Mouse (Mus musculus): ENCODE measurements around the gene Scaf8. TPM values are rescaled to one million over a fixed set of nuclear protein-coding genes. Genes with fewer than 3 reads are reported as not detected.

The Scaf8 gene
- polyA plus RNA-seq, 1 experiment = 15.4 TPM

DNA sequence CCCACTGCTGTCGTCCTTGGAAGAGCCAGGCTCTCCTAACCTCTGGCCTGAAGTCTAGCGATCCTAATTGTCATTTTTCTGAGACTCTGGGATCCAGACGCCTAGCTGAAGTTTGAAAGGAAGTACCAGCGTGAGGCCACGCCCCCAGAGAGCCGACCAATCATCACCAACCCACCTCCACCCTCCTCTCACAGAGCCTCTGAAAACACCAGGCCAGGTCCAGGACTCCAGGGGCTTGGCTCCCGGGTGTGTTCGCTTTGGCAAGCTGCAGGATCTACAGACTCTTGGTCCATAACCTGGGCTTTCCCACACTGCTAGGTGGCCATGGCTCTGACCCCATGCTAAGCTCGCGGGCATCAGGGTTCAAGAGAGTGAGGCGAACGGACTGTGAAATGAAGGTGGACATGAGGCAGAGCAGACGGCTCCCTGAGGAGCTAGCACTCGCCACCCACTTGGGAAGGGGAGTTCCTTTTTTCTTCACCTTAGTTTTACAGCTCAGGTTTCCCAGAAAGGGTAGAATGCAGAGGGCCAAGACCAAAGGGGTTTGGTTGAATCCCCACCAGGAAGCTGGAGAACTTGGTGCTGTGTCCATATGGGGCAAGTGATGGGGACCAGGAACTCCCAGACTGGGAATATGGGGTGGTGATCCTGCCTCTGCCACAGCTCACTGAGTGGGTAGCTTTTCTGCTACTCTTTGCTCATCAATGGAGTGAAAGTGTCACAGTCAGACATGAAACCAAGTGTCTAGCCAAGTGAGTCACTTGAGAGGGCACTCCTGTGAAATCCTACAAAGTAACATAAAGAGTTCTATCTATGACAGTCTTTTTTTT, 12.2 kb upstream of the Scaf8 start:
- Histone ChIP-seq H3ac (ENCODE audit: control insufficient read depth, insufficient read length) (no peak overlapping the region), H3K4me2 (ENCODE audit: low read depth) (peak overlapping the region; percentile 27), H3K36me3 (ENCODE audit: control insufficient read depth, insufficient read depth) (no peaks in the 10 kb centered on the region), H3K4me3 (no peak overlapping the region), H3K79me2 (ENCODE audit: control insufficient read depth, insufficient read depth) (no peaks in the 10 kb centered on the region), H3K27me3 (ENCODE audit: control insufficient read depth, insufficient read depth, insufficient read length) (no peaks in the 10 kb centered on the region)
- TF ChIP-seq MYOD1 (IDR thresholded peaks at IDR 0.05; ENCODE audit: control insufficient read depth in 1 of 3, insufficient read length in 2 of 3, low read depth in 2 of 3) = no peak
- no peak for TF ChIP-seq MAX (IDR thresholded peaks at IDR 0.05; ENCODE audit: low read depth)
- no peak for TF ChIP-seq TCF12 (IDR thresholded peaks at IDR 0.05; ENCODE audit: insufficient read depth, poor library complexity, severe bottlenecking)
- TF ChIP-seq SRF (IDR thresholded peaks at IDR 0.05; ENCODE audit: control insufficient read depth, insufficient read length, low read depth) = no peak
- TF ChIP-seq POLR2A (IDR thresholded peaks at IDR 0.05; ENCODE audit: insufficient read length, low read depth) = no peak
- no peak for TF ChIP-seq REST (IDR thresholded peaks at IDR 0.05; ENCODE audit: insufficient read depth, insufficient read length)
- TF ChIP-seq CEBPB (IDR thresholded peaks at IDR 0.05; ENCODE audit: insufficient read depth, poor library complexity, severe bottlenecking) = no peak
- TF ChIP-seq USF1 (IDR thresholded peaks at IDR 0.05; ENCODE audit: low read depth) = no peak
- no peak for TF ChIP-seq POLR2AphosphoS2 (IDR thresholded peaks at IDR 0.05; ENCODE audit: insufficient read length, low read depth)
- TF ChIP-seq TCF3 (IDR thresholded peaks at IDR 0.05; ENCODE audit: insufficient read length, low read depth) = no peak
- TF ChIP-seq E2F4 (IDR thresholded peaks at IDR 0.05; ENCODE audit: insufficient read depth) = no peak
- TF ChIP-seq MYOG (IDR thresholded peaks at IDR 0.05; ENCODE audit: control insufficient read depth in 1 of 3, insufficient read depth in 1 of 3, insufficient read length in 2 of 3, low read depth in 2 of 3) = no peak

DNA sequence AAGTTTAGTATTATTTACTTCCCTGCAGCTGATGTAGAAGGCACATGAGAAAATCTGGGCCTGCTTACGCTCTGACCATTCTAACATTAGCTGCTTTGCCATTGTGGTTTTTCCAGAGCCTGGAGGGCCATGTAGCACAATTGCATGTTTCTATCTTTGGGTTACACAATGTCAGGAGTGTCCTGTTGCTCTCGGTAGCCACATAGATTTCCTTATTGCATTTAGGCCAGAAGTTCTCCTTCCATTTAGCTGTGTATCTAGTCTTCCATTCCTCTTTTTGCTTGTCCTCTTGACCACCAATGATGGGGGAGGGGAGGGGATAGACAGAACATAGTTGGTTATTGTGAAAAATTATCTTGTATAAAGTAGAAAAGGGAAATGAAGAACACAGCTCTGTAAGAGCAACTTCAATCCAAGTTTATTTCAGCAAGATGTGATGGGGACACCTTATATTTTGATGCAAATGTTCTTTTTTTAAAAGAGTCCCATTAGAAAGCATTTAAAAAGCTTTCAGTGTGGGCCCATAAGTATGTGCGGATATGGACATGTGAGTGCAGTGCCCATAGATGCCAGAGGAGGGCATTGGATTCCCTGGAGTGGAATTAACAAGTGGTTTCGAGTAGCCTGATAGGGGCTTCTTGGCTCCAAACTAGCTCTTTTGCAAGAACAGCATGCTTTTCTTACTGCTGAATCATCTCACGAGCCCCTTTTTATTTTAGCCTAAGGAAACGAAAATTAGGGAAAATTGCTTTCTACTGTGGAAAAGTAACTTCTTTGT, 10.4 kb upstream of the Scaf8 start:
- Histone ChIP-seq H3K79me2 (ENCODE audit: control insufficient read depth, insufficient read depth) (no peaks in the 10 kb centered on the region), H3K4me3 (no peak overlapping the region), H3K4me2 (ENCODE audit: low read depth) (no peak overlapping the region), H3K27me3 (ENCODE audit: control insufficient read depth, insufficient read depth, insufficient read length) (no peaks in the 10 kb centered on the region), H3ac (ENCODE audit: control insufficient read depth, insufficient read length) (no peak overlapping the region), H3K36me3 (ENCODE audit: control insufficient read depth, insufficient read depth) (no peaks in the 10 kb centered on the region)
- no peak for TF ChIP-seq MAX (IDR thresholded peaks at IDR 0.05; ENCODE audit: low read depth)
- no peak for TF ChIP-seq TCF12 (IDR thresholded peaks at IDR 0.05; ENCODE audit: insufficient read depth, poor library complexity, severe bottlenecking)
- TF ChIP-seq REST (IDR thresholded peaks at IDR 0.05; ENCODE audit: insufficient read depth, insufficient read length) = no peak
- TF ChIP-seq MYOG (IDR thresholded peaks at IDR 0.05; ENCODE audit: control insufficient read depth in 1 of 3, insufficient read depth in 1 of 3, insufficient read length in 2 of 3, low read depth in 2 of 3) = no peak
- TF ChIP-seq E2F4 (IDR thresholded peaks at IDR 0.05; ENCODE audit: insufficient read depth) = no peak
- TF ChIP-seq CEBPB (IDR thresholded peaks at IDR 0.05; ENCODE audit: insufficient read depth, poor library complexity, severe bottlenecking) = no peak
- TF ChIP-seq MYOD1 (IDR thresholded peaks at IDR 0.05; ENCODE audit: control insufficient read depth in 1 of 3, insufficient read length in 2 of 3, low read depth in 2 of 3) = no peak
- no peak for TF ChIP-seq USF1 (IDR thresholded peaks at IDR 0.05; ENCODE audit: low read depth)
- TF ChIP-seq POLR2AphosphoS2 (IDR thresholded peaks at IDR 0.05; ENCODE audit: insufficient read length, low read depth) = no peak
- TF ChIP-seq TCF3 (IDR thresholded peaks at IDR 0.05; ENCODE audit: insufficient read length, low read depth) = no peak
- TF ChIP-seq SRF (IDR thresholded peaks at IDR 0.05; ENCODE audit: control insufficient read depth, insufficient read length, low read depth) = no peak

DNA sequence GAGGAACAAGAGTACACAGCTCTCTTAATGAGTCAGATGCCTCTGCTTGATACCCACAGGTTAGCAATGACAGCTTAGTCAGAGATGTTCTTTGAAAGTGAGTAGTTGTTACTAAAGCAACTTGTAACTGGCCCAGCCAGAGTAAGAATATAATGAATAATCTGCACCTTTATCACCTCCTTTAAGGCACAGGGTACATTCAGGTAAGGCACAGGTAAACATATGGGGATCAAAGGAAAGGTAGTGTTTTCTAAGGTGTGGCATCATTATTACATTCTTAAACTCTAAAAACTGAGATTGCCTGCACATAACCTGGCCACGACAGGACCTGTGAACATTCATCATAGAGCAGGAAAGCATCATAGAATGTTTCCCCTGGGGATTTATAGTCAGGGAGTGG, 9.8 kb upstream of the Scaf8 start:
- H3K4me2 ChIP-seq (ENCODE audit: low read depth) = no peak overlapping the region
- no peak overlapping the region for H3ac ChIP-seq (ENCODE audit: control insufficient read depth, insufficient read length)
- H3K79me2 ChIP-seq (ENCODE audit: control insufficient read depth, insufficient read depth) = no peaks in the 10 kb centered on the region
- H3K36me3 ChIP-seq (ENCODE audit: control insufficient read depth, insufficient read depth) = no peaks in the 10 kb centered on the region
- H3K4me3 ChIP-seq = no peak overlapping the region
- no peaks in the 10 kb centered on the region for H3K27me3 ChIP-seq (ENCODE audit: control insufficient read depth, insufficient read depth, insufficient read length)
- TF ChIP-seq MAX (IDR thresholded peaks at IDR 0.05; ENCODE audit: low read depth) (no peak), E2F4 (IDR thresholded peaks at IDR 0.05; ENCODE audit: insufficient read depth) (no peak)

DNA sequence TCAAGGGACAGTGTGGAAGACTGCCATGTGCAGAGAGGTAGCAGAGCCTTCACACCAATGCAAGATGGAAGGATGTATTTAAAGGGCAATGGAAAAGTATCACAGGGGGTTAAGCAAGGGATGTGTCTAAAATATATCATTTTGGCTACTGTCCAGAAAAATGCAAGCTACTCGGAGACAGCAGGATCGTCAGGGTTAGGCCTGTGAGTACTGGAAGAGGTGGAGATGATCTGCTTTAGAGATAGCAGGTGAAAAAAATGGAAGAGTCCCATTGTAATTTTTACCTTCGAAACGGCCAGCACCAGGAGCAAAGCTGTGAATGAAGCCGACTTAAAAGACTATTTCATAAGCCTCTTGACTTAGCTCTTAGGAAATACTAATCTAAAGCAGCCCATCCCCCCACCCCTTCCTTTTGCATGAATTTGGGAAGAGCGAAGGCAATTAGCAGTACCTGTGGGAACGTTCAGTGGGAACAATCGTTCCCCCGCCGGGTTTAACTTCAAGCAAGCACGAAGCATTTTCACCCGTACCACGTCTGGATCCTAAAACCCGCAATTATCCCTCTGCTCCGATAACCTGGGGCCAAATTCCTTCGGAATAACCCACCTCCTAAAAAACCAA, 925 bp upstream of the Scaf8 start:
- no peaks in the 10 kb centered on the region for H3K36me3 ChIP-seq (ENCODE audit: control insufficient read depth, insufficient read depth)
- peaks cover 41% of the 10 kb centered on the region for H3K79me2 ChIP-seq (ENCODE audit: control insufficient read depth, insufficient read depth)
- H3ac ChIP-seq (ENCODE audit: control insufficient read depth, insufficient read length) = peak overlapping the region; percentile 85
- H3K27me3 ChIP-seq (ENCODE audit: control insufficient read depth, insufficient read depth, insufficient read length) = no peaks in the 10 kb centered on the region
- H3K4me3 ChIP-seq = peak overlapping the region; percentile 78
- peak overlapping the region; percentile 94 for H3K4me2 ChIP-seq (ENCODE audit: low read depth)
- TF ChIP-seq TCF3 (IDR thresholded peaks at IDR 0.05; ENCODE audit: insufficient read length, low read depth) (no peak), MAX (IDR thresholded peaks at IDR 0.05; ENCODE audit: low read depth) (no peak), MYOG (IDR thresholded peaks at IDR 0.05; ENCODE audit: control insufficient read depth in 1 of 3, insufficient read depth in 1 of 3, insufficient read length in 2 of 3, low read depth in 2 of 3) (no peak), CEBPB (IDR thresholded peaks at IDR 0.05; ENCODE audit: insufficient read depth, poor library complexity, severe bottlenecking) (no peak), TCF12 (IDR thresholded peaks at IDR 0.05; ENCODE audit: insufficient read depth, poor library complexity, severe bottlenecking) (no peak), POLR2A (IDR thresholded peaks at IDR 0.05; ENCODE audit: insufficient read length, low read depth) (no peak), REST (IDR thresholded peaks at IDR 0.05; ENCODE audit: insufficient read depth, insufficient read length) (no peak), E2F4 (IDR thresholded peaks at IDR 0.05; ENCODE audit: insufficient read depth) (no peak), POLR2AphosphoS2 (IDR thresholded peaks at IDR 0.05; ENCODE audit: insufficient read length, low read depth) (no peak), MYOD1 (IDR thresholded peaks at IDR 0.05; ENCODE audit: control insufficient read depth in 1 of 3, insufficient read length in 2 of 3, low read depth in 2 of 3) (no peak), SRF (IDR thresholded peaks at IDR 0.05; ENCODE audit: control insufficient read depth, insufficient read length, low read depth) (no peak), USF1 (IDR thresholded peaks at IDR 0.05; ENCODE audit: low read depth) (no peak)
